Mouse (Mus musculus) bone marrow, adult 2 months (tissue): ENCODE results near the gene Thumpd3.

Source experiments
- CTCF ChIP-seq: fragments of 200-500 bp; IDR thresholded peaks from 2 replicates; pipeline ENCODE4 v1.5.1; 2011; ENCODE audit warnings: low read length, control low read depth; ENCODE audit not compliant: control insufficient read depth, insufficient read depth
- POLR2A ChIP-seq: fragments of 200-500 bp; IDR thresholded peaks from 2 replicates; pipeline ENCODE4 v1.6.1; 2011; ENCODE audit warnings: low read depth, mild to moderate bottlenecking, control low read depth, low read length, borderline replicate concordance; ENCODE audit not compliant: control insufficient read depth

- TF ChIP-seq POLR2A (no peak), CTCF (no peak)
Observed at GRCm38 (mm10) chr6:113024866-113025265, 21.2 kb upstream of the Thumpd3 start.
